Mouse (Mus musculus) liver, postnatal 0 days (tissue): ENCODE data around the gene Grik4.

Experiments used
- CTCF ChIP-seq: sonication (generic); IDR thresholded peaks from 2 replicates; pipeline ENCODE4 v1.5.1; 2016; ENCODE audit warnings: antibody characterized with exemption, low read depth
- EP300 ChIP-seq: IDR thresholded peaks from 2 replicates; pipeline ENCODE4 v1.6.1; 2016; ENCODE audit warnings: antibody characterized with exemption, low read depth, mild to moderate bottlenecking

DNA sequence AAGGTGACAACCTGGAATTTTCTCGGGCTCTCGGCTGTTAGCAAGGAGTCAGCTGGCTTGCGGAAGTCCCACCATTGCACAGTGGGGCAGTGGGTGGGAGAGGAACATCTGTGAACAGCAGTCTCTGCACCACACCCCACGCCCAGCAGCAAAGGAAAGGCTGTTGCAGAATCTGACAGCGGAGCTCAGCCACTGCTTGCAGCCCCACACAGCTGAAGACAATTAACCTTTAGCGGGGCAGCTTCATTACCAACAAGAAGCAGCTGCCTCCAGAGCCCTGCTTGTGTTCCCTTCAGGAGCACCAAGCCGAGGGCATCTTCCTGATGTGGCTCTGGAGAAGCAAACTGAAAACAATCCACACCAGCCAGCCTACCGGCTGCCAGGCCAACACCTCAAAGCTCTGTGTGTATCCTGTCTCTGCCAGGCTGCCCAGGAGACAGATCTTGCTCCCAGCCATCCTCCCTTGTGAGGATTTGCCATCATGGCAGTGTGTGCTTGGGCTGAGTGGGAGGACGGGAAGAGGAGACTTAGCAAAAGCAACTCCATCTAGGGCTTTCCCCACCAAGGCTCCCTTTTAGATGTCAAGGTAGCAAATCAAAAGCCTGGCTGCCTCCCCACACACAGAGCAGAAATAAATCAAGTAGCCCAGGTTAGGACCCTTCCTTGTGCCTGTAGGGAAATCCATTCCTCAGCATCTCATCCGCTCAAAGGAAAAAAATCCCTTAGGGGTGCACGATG is 179.3 kb downstream of the Grik4 start:
- TF ChIP-seq CTCF: no peak
- no peak for TF ChIP-seq EP300
